Mouse (Mus musculus): Measurements from ENCODE around the gene Fnip2.

Gene Fnip2

GRCm38 (mm10) chr3:79564875-79565606 is 2.6 kb downstream of the Fnip2 start:
- DNase-seq: no peak

- no peak for DNase-seq
Measured at GRCm38 (mm10) chr3:79563511-79563910, 4.1 kb downstream of the Fnip2 start.

GRCm38 (mm10) chr3:79561784-79562715 is 5.5 kb downstream of the Fnip2 start:
- DNase-seq: no peak

- no peak for DNase-seq
Measured at GRCm38 (mm10) chr3:79560555-79560954, 7.0 kb downstream of the Fnip2 start.

GRCm38 (mm10) chr3:79559773-79560045 is 7.9 kb downstream of the Fnip2 start:
- no peak for DNase-seq

GRCm38 (mm10) chr3:79559021-79559772 is 8.4 kb downstream of the Fnip2 start:
- peak; percentile 38 for DNase-seq

- DNase-seq: no peak
Measured at GRCm38 (mm10) chr3:79555061-79555460, 12.5 kb downstream of the Fnip2 start.

GRCm38 (mm10) chr3:79553779-79554178 is 13.8 kb downstream of the Fnip2 start:
- no peak for DNase-seq

GRCm38 (mm10) chr3:79551826-79552552 is 15.6 kb downstream of the Fnip2 start:
- DNase-seq: peak; percentile 52

- DNase-seq: peak; percentile 73
Measured at GRCm38 (mm10) chr3:79549751-79550393, 17.7 kb downstream of the Fnip2 start.

- DNase-seq: no peak
Measured at GRCm38 (mm10) chr3:79548681-79549437, 18.7 kb downstream of the Fnip2 start.

GRCm38 (mm10) chr3:79542585-79542984 is 25.0 kb downstream of the Fnip2 start:
- DNase-seq: peak; percentile 80

GRCm38 (mm10) chr3:79539656-79540055 is 27.9 kb downstream of the Fnip2 start:
- DNase-seq: no peak

- DNase-seq: no peak
Measured at GRCm38 (mm10) chr3:79539124-79539523, 28.5 kb downstream of the Fnip2 start.

- no peak for DNase-seq
Measured at GRCm38 (mm10) chr3:79538342-79538741, 29.3 kb downstream of the Fnip2 start.

- DNase-seq: no peak
Measured at GRCm38 (mm10) chr3:79537626-79538203, 29.9 kb downstream of the Fnip2 start.

- DNase-seq: no peak
Measured at GRCm38 (mm10) chr3:79537023-79537422, 30.6 kb downstream of the Fnip2 start.

GRCm38 (mm10) chr3:79531581-79532271 is 35.9 kb downstream of the Fnip2 start:
- no peak for DNase-seq

- DNase-seq: no peak
Measured at GRCm38 (mm10) chr3:79529499-79530096, 38.0 kb downstream of the Fnip2 start.

GRCm38 (mm10) chr3:79528451-79528850 is 39.1 kb downstream of the Fnip2 start:
- DNase-seq: no peak
